Mouse (Mus musculus): Measurements from ENCODE around the gene Smndc1.

DNA sequence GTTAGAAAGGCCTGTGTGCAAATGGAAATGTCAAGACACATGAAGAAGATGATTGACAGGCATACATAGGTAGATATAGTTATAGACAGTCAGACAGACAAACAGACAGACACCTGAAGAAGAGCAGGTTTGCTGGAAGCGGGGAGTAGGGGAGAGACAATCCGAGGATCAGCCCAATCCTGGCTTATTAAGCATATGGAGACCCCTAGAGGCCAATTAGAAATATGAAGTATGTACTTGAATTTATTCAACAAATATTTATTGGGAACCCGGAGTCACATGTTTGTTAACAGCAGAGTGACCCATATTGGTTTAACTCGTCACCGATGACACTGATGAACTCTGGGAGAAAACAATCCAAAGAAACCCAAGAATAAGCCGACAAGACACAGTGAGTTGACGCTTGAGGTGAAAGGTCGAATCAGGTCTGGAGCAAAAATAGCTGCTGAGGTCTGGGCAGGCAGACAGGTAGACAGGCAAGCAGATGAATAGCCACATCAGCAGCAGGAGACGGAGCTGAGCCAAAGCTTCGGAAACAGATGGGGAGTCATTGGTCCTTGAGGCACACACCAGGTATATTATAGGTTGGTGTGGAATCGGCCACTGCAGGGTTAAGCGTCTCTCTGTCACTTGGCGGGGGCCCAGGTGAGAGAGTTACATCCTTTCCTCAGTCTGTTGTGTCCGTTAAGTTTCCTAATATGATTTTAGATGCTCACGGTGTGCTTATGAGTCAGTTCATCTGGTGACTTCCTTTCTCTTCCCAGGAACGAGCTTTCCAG is 10.1 kb upstream of the Smndc1 start:
- TF ChIP-seq MAX (IDR thresholded peaks at IDR 0.05; ENCODE audit: low read depth): no peak
- TF ChIP-seq POLR2A (IDR thresholded peaks at IDR 0.05; ENCODE audit: insufficient read length, low read depth): no peak
- no peak for TF ChIP-seq USF1 (IDR thresholded peaks at IDR 0.05; ENCODE audit: low read depth)

Data from myocyte (in vitro differentiated cells).